Mouse (Mus musculus): Measurements from ENCODE around the gene Cntn1. TPM values are rescaled to one million over a fixed set of nuclear protein-coding genes. Genes with fewer than 3 reads are reported as not detected.

The Cntn1 gene
- polyA plus RNA-seq, 1 experiment: 144 TPM

- no peak overlapping the region for H3K4me3 ChIP-seq (ENCODE audit: insufficient read depth, low read length)
These were observed 115.3 kb downstream of the Cntn1 start for GRCm38 (mm10) chr15:92166266-92166665.

DNA sequence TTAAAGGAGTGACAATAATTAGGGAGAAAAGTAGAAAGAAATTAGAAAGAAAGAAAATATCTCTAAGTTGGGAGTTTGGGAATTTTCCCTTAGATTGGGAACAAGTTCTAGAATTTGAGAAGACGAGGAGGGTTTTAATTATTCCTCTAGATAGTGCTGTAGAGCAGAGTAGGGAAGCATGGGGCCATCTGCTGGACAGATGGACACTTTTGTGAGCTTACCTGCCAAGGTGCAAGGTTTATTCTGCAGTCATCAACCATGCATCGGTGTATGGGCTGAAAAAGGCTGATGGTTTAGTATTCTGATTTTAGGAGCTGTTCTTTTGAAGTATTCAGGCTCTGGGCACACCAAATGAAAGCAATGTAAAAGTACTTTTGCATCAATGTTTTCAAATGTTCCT, 124.8 kb downstream of the Cntn1 start:
- no peak overlapping the region for H3K4me3 ChIP-seq (ENCODE audit: insufficient read depth, low read length)
- TF ChIP-seq POLR2A (IDR thresholded peaks at IDR 0.05; ENCODE audit: extremely low read depth, insufficient read depth, low read length) (no peak), CTCF (IDR thresholded peaks at IDR 0.05; ENCODE audit: extremely low read depth, insufficient read depth, low read length) (0 out of 2 replicates have a peak, but pooled peaks have one; percentile 18)
- no peak overlapping the region for H3K27ac ChIP-seq (ENCODE audit: insufficient read depth, low read length)
- no peaks in the 10 kb centered on the region; the same call in 1 of the 2 replicates for H3K4me1 ChIP-seq (ENCODE audit: control insufficient read depth, insufficient read depth, low read length)

More at GRCm38 (mm10) chr15:92166266-92166665, 115.3 kb downstream of the Cntn1 start:
- Histone ChIP-seq H3K4me1 (ENCODE audit: control insufficient read depth, insufficient read depth, low read length) (0 out of 2 replicates have a peak, but pooled peaks cover 2% of the 10 kb centered on the region), H3K27ac (ENCODE audit: insufficient read depth, low read length) (no peak overlapping the region)
- TF ChIP-seq POLR2A (IDR thresholded peaks at IDR 0.05; ENCODE audit: extremely low read depth, insufficient read depth, low read length) (no peak), CTCF (IDR thresholded peaks at IDR 0.05; ENCODE audit: extremely low read depth, insufficient read depth, low read length) (no peak)

DNA sequence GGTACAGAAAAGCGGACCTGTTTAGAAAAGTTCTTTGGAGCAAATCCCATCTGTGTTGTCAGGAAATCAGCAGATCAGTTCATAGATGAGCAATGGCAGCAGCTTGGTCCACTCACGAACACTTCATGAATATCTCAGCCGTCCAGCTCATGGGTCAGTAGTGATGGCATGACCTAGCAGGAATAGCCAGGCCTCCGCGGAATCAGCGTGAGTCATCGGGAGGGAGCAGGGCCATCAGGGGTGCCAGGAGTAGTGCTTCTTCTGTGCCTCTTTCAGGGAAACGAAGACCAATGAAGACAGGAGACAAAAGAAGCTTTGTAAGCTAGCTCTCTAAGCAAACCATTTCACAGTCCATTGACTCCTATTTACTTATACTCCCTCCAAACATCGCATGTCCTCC, 126.4 kb downstream of the Cntn1 start:
- Histone ChIP-seq H3K4me1 (ENCODE audit: control insufficient read depth, insufficient read depth, low read length) (no peaks in the 10 kb centered on the region; the same call in 1 of the 2 replicates), H3K27ac (ENCODE audit: insufficient read depth, low read length) (no peak overlapping the region), H3K4me3 (ENCODE audit: insufficient read depth, low read length) (no peak overlapping the region)
- no peak for TF ChIP-seq POLR2A (IDR thresholded peaks at IDR 0.05; ENCODE audit: extremely low read depth, insufficient read depth, low read length)
- TF ChIP-seq CTCF (IDR thresholded peaks at IDR 0.05; ENCODE audit: extremely low read depth, insufficient read depth, low read length): no peak

DNA sequence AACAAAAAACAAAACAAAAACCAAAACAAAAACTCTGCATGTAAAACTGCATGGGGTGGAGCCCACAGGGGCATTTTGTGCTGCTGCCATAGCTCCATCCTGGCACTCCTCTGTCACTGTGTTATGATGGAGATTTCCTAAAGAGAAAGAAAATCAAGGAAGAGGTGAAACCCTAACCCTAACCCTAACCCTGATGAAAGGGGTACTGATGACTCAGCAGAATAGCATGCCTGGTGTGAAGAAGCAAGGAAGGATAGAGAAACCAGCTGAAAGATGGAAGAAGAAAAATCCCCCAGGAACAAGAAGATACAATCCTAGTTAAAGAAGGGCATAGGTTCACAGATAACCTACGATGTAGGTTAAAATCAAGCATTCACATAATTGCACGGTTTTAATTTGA, 134.5 kb downstream of the Cntn1 start:
- Histone ChIP-seq H3K4me3 (ENCODE audit: insufficient read depth, low read length) (no peak overlapping the region), H3K4me1 (ENCODE audit: control insufficient read depth, insufficient read depth, low read length) (peaks cover 2% of the 10 kb centered on the region; the same call in 1 of the 2 replicates), H3K27ac (ENCODE audit: insufficient read depth, low read length) (no peak overlapping the region)
- no peak for TF ChIP-seq POLR2A (IDR thresholded peaks at IDR 0.05; ENCODE audit: extremely low read depth, insufficient read depth, low read length)
- TF ChIP-seq CTCF (IDR thresholded peaks at IDR 0.05; ENCODE audit: extremely low read depth, insufficient read depth, low read length): no peak

- TF ChIP-seq POLR2A (IDR thresholded peaks at IDR 0.05; ENCODE audit: extremely low read depth, insufficient read depth, low read length) (no peak), CTCF (IDR thresholded peaks at IDR 0.05; ENCODE audit: extremely low read depth, insufficient read depth, low read length) (no peak)
These were observed 139.0 kb downstream of the Cntn1 start for GRCm38 (mm10) chr15:92190000-92190399.

GRCm38 (mm10) chr15:92200326-92200985, 149.5 kb downstream of the Cntn1 start:
- H3K4me3 ChIP-seq (ENCODE audit: insufficient read depth, low read length): no peak overlapping the region
- H3K27ac ChIP-seq (ENCODE audit: insufficient read depth, low read length): no peak overlapping the region
- TF ChIP-seq POLR2A (IDR thresholded peaks at IDR 0.05; ENCODE audit: extremely low read depth, insufficient read depth, low read length): no peak
- no peak for TF ChIP-seq CTCF (IDR thresholded peaks at IDR 0.05; ENCODE audit: extremely low read depth, insufficient read depth, low read length)
- peaks cover 5% of the 10 kb centered on the region for H3K4me1 ChIP-seq (ENCODE audit: control insufficient read depth, insufficient read depth, low read length)

More at GRCm38 (mm10) chr15:92190000-92190399, 139.0 kb downstream of the Cntn1 start:
- H3K4me3 ChIP-seq (ENCODE audit: insufficient read depth, low read length): no peak overlapping the region
- peaks cover 4% of the 10 kb centered on the region for H3K4me1 ChIP-seq (ENCODE audit: control insufficient read depth, insufficient read depth, low read length)
- no peak overlapping the region for H3K27ac ChIP-seq (ENCODE audit: insufficient read depth, low read length)

GRCm38 (mm10) chr15:92206695-92207094, 155.7 kb downstream of the Cntn1 start:
- peaks cover 2% of the 10 kb centered on the region; the same call in 1 of the 2 replicates for H3K4me1 ChIP-seq (ENCODE audit: control insufficient read depth, insufficient read depth, low read length)
- H3K4me3 ChIP-seq (ENCODE audit: insufficient read depth, low read length): no peak overlapping the region
- H3K27ac ChIP-seq (ENCODE audit: insufficient read depth, low read length): no peak overlapping the region
- TF ChIP-seq POLR2A (IDR thresholded peaks at IDR 0.05; ENCODE audit: extremely low read depth, insufficient read depth, low read length) (no peak), CTCF (IDR thresholded peaks at IDR 0.05; ENCODE audit: extremely low read depth, insufficient read depth, low read length) (no peak)

- TF ChIP-seq POLR2A (IDR thresholded peaks at IDR 0.05; ENCODE audit: extremely low read depth, insufficient read depth, low read length): no peak
- TF ChIP-seq CTCF (IDR thresholded peaks at IDR 0.05; ENCODE audit: extremely low read depth, insufficient read depth, low read length): no peak
- no peaks in the 10 kb centered on the region; the same call in 1 of the 2 replicates for H3K4me1 ChIP-seq (ENCODE audit: control insufficient read depth, insufficient read depth, low read length)
- H3K27ac ChIP-seq (ENCODE audit: insufficient read depth, low read length): no peak overlapping the region
- H3K4me3 ChIP-seq (ENCODE audit: insufficient read depth, low read length): no peak overlapping the region
These were observed 158.8 kb downstream of the Cntn1 start for GRCm38 (mm10) chr15:92209778-92210177.

- Histone ChIP-seq H3K27ac (ENCODE audit: insufficient read depth, low read length) (no peak overlapping the region), H3K4me3 (ENCODE audit: insufficient read depth, low read length) (no peak overlapping the region), H3K4me1 (ENCODE audit: control insufficient read depth, insufficient read depth, low read length) (no peaks in the 10 kb centered on the region; the same call in 1 of the 2 replicates)
- TF ChIP-seq POLR2A (IDR thresholded peaks at IDR 0.05; ENCODE audit: extremely low read depth, insufficient read depth, low read length) (no peak), CTCF (IDR thresholded peaks at IDR 0.05; ENCODE audit: extremely low read depth, insufficient read depth, low read length) (no peak)
These were observed 159.7 kb downstream of the Cntn1 start for GRCm38 (mm10) chr15:92210486-92211235.
